Mouse (Mus musculus): ENCODE results near the gene Notch1.

DNA sequence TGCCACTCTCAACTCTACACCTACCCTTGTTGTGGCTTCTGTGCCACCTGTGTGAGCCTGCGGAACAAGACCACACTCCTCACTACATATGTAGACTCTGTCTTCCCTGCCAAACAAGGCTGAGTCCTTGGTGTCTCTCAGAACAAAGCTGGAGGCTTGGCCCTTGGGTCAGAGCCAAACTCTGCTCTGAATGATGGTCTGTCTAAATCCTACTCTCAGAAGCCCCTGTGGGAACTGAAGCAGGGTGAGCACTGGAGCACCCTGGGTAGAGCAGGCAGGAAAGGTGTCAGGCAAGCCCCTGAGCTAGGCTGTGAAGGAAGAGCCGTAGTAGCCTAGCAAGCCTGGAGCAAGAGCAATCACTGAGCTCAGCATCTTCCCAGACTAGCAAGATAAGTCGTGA lies 33.7 kb upstream of the Notch1 start:
- no peak for TF ChIP-seq CTCF (IDR thresholded peaks at IDR 0.05; ENCODE audit: low read depth)
- no peak for TF ChIP-seq EP300 (IDR thresholded peaks at IDR 0.05; ENCODE audit: low read depth)

All from liver, postnatal 0 days (tissue).